Mouse (Mus musculus): ENCODE results near the gene Tspan5. TPM values are rescaled to one million over a fixed set of nuclear protein-coding genes. Genes with fewer than 3 reads are reported as not detected.

The Tspan5 gene
- polyA plus RNA-seq, 1 experiment from 2014 or later = 4.3 TPM

- no peaks in the 10 kb centered on the region for H3K9me3 ChIP-seq (replicated peaks)
- 11% methylated on average over 4 of the region's 4 CpGs for WGBS (ENCODE audit: insufficient replicate concordance)
- no peak overlapping the region for H3K27ac ChIP-seq
- DNase-seq (no peak), ATAC-seq (ENCODE audit: low read depth) (no peak)
- H3K4me1 ChIP-seq (replicated peaks) = peaks cover 22% of the 10 kb centered on the region
- no peaks in the 10 kb centered on the region for H3K27me3 ChIP-seq
- H3K4me2 ChIP-seq = no peak overlapping the region
- H3K36me3 ChIP-seq = no peaks in the 10 kb centered on the region
- no peak overlapping the region for H3K4me3 ChIP-seq (replicated peaks)
- no peak overlapping the region for H3K9ac ChIP-seq
These were observed 147.2 kb downstream of the Tspan5 start for GRCm38 (mm10) chr3:138889214-138889613.

GRCm38 (mm10) chr3:138889769-138890295 lies 147.8 kb downstream of the Tspan5 start:
- Histone ChIP-seq H3K27ac (no peak overlapping the region), H3K36me3 (no peaks in the 10 kb centered on the region), H3K9ac (no peak overlapping the region), H3K4me2 (no peak overlapping the region), H3K9me3 (replicated peaks) (no peaks in the 10 kb centered on the region), H3K27me3 (no peaks in the 10 kb centered on the region), H3K4me1 (replicated peaks) (peaks cover 22% of the 10 kb centered on the region), H3K4me3 (replicated peaks) (no peak overlapping the region)
- DNase-seq (no peak), ATAC-seq (ENCODE audit: low read depth) (no peak)
- WGBS (ENCODE audit: insufficient replicate concordance) = 75% methylated on average over 10 of the region's 10 CpGs

GRCm38 (mm10) chr3:138893520-138893919 lies 151.5 kb downstream of the Tspan5 start:
- H3K27me3 ChIP-seq = no peaks in the 10 kb centered on the region
- H3K27ac ChIP-seq = peak overlapping the region; percentile 13

GRCm38 (mm10) chr3:138897500-138897899 lies 155.5 kb downstream of the Tspan5 start:
- Histone ChIP-seq H3K9me3 (replicated peaks) (no peaks in the 10 kb centered on the region), H3K27me3 (no peaks in the 10 kb centered on the region), H3K4me3 (replicated peaks) (no peak overlapping the region), H3K9ac (no peak overlapping the region), H3K36me3 (no peaks in the 10 kb centered on the region), H3K4me2 (no peak overlapping the region), H3K27ac (no peak overlapping the region), H3K4me1 (replicated peaks) (peaks cover 12% of the 10 kb centered on the region)
- WGBS (ENCODE audit: insufficient replicate concordance) = 83% methylated on average over 11 of the region's 11 CpGs
- DNase-seq (no peak), ATAC-seq (ENCODE audit: low read depth) (no peak)

More at GRCm38 (mm10) chr3:138893520-138893919, 151.5 kb downstream of the Tspan5 start:
- DNase-seq = no peak
- no peak overlapping the region for H3K4me3 ChIP-seq (replicated peaks)
- H3K4me2 ChIP-seq = peak overlapping the region; percentile 17
- peak; percentile 80 for ATAC-seq (ENCODE audit: low read depth)
- H3K9ac ChIP-seq = no peak overlapping the region
- no peaks in the 10 kb centered on the region for H3K36me3 ChIP-seq
- peaks cover 22% of the 10 kb centered on the region for H3K4me1 ChIP-seq (replicated peaks)
- 10% methylated on average over 5 of the region's 5 CpGs for WGBS (ENCODE audit: insufficient replicate concordance)
- H3K9me3 ChIP-seq (replicated peaks) = no peaks in the 10 kb centered on the region

GRCm38 (mm10) chr3:138898055-138898454 lies 156.1 kb downstream of the Tspan5 start:
- Histone ChIP-seq H3K4me2 (no peak overlapping the region), H3K4me3 (replicated peaks) (no peak overlapping the region), H3K27ac (no peak overlapping the region), H3K4me1 (replicated peaks) (peaks cover 8% of the 10 kb centered on the region), H3K36me3 (no peaks in the 10 kb centered on the region), H3K9me3 (replicated peaks) (no peaks in the 10 kb centered on the region), H3K9ac (no peak overlapping the region), H3K27me3 (no peaks in the 10 kb centered on the region)
- no peak for ATAC-seq (ENCODE audit: low read depth)
- no peak for DNase-seq
- WGBS (ENCODE audit: insufficient replicate concordance) = 79% methylated on average over 8 of the region's 8 CpGs

GRCm38 (mm10) chr3:138900571-138901141 lies 158.7 kb downstream of the Tspan5 start:
- Histone ChIP-seq H3K4me1 (replicated peaks) (no peaks in the 10 kb centered on the region), H3K4me3 (replicated peaks) (no peak overlapping the region), H3K27me3 (no peaks in the 10 kb centered on the region), H3K4me2 (no peak overlapping the region), H3K9ac (no peak overlapping the region), H3K36me3 (no peaks in the 10 kb centered on the region), H3K27ac (no peak overlapping the region), H3K9me3 (replicated peaks) (no peaks in the 10 kb centered on the region)
- WGBS (ENCODE audit: insufficient replicate concordance) = 82% methylated on average over 9 of the region's 9 CpGs
- no peak for DNase-seq
- ATAC-seq (ENCODE audit: low read depth) = no peak

- H3K9ac ChIP-seq = no peak overlapping the region
- WGBS (ENCODE audit: insufficient replicate concordance) = 74% methylated on average over 7 of the region's 7 CpGs
- H3K27ac ChIP-seq = no peak overlapping the region
- H3K36me3 ChIP-seq = no peaks in the 10 kb centered on the region
- H3K4me2 ChIP-seq = no peak overlapping the region
- ATAC-seq (ENCODE audit: low read depth) (no peak), DNase-seq (no peak)
- no peak overlapping the region for H3K4me3 ChIP-seq (replicated peaks)
- no peaks in the 10 kb centered on the region for H3K4me1 ChIP-seq (replicated peaks)
- no peaks in the 10 kb centered on the region for H3K27me3 ChIP-seq
- no peaks in the 10 kb centered on the region for H3K9me3 ChIP-seq (replicated peaks)
These were observed 163.7 kb downstream of the Tspan5 start for GRCm38 (mm10) chr3:138905678-138906077.

- Histone ChIP-seq H3K36me3 (no peaks in the 10 kb centered on the region), H3K9ac (no peak overlapping the region), H3K4me3 (replicated peaks) (no peak overlapping the region), H3K4me1 (replicated peaks) (no peaks in the 10 kb centered on the region), H3K27me3 (no peaks in the 10 kb centered on the region), H3K4me2 (no peak overlapping the region), H3K9me3 (replicated peaks) (no peaks in the 10 kb centered on the region), H3K27ac (no peak overlapping the region)
- DNase-seq (no peak), ATAC-seq (ENCODE audit: low read depth) (no peak)
- WGBS (ENCODE audit: insufficient replicate concordance) = 31% methylated on average over 17 of the region's 17 CpGs
These were observed 164.3 kb downstream of the Tspan5 start for GRCm38 (mm10) chr3:138906112-138906880.

GRCm38 (mm10) chr3:138909313-138909712 lies 167.3 kb downstream of the Tspan5 start:
- no peaks in the 10 kb centered on the region for H3K36me3 ChIP-seq
- 70% methylated on average over 2 of the region's 2 CpGs for WGBS (ENCODE audit: insufficient replicate concordance)
- ATAC-seq (ENCODE audit: low read depth) (no peak), DNase-seq (no peak)
- H3K4me3 ChIP-seq (replicated peaks) = no peak overlapping the region
- H3K9ac ChIP-seq = no peak overlapping the region
- no peaks in the 10 kb centered on the region for H3K4me1 ChIP-seq (replicated peaks)
- no peak overlapping the region for H3K4me2 ChIP-seq
- no peaks in the 10 kb centered on the region for H3K27me3 ChIP-seq
- H3K27ac ChIP-seq = no peak overlapping the region
- H3K9me3 ChIP-seq (replicated peaks) = no peaks in the 10 kb centered on the region

GRCm38 (mm10) chr3:138912504-138912903 lies 170.5 kb downstream of the Tspan5 start:
- no peak overlapping the region for H3K4me3 ChIP-seq (replicated peaks)
- H3K27me3 ChIP-seq = no peaks in the 10 kb centered on the region
- H3K4me2 ChIP-seq = no peak overlapping the region
- H3K27ac ChIP-seq = no peak overlapping the region
- no peaks in the 10 kb centered on the region for H3K36me3 ChIP-seq
- DNase-seq = no peak
- no peaks in the 10 kb centered on the region for H3K9me3 ChIP-seq (replicated peaks)
- ATAC-seq (ENCODE audit: low read depth) = no peak
- H3K4me1 ChIP-seq (replicated peaks) = no peaks in the 10 kb centered on the region
- H3K9ac ChIP-seq = no peak overlapping the region
- 60% methylated on average over 8 of the region's 8 CpGs for WGBS (ENCODE audit: insufficient replicate concordance)

GRCm38 (mm10) chr3:138914626-138915288 lies 172.8 kb downstream of the Tspan5 start:
- H3K27ac ChIP-seq = no peak overlapping the region
- ATAC-seq (ENCODE audit: low read depth) (no peak), DNase-seq (no peak)
- H3K27me3 ChIP-seq = no peaks in the 10 kb centered on the region
- no peak overlapping the region for H3K9ac ChIP-seq
- no peaks in the 10 kb centered on the region for H3K9me3 ChIP-seq (replicated peaks)
- no peak overlapping the region for H3K4me2 ChIP-seq
- WGBS (ENCODE audit: insufficient replicate concordance) = 57% methylated on average over 8 of the region's 8 CpGs
- no peak overlapping the region for H3K4me3 ChIP-seq (replicated peaks)
- no peaks in the 10 kb centered on the region for H3K4me1 ChIP-seq (replicated peaks)
- no peaks in the 10 kb centered on the region for H3K36me3 ChIP-seq
